Mouse (Mus musculus) gastrocnemius, adult 18-20 months (tissue): ENCODE measurements around the gene Adamts12. TPM values are rescaled to one million over a fixed set of nuclear protein-coding genes. Genes with fewer than 3 reads are reported as not detected.

ENCODE experiments used
- DNase-seq: peaks from one replicate; pipeline ENCODE4 v3.0.0; 2021; ENCODE audit warnings: low spot score
- total RNA-seq, 2 experiments: library from RNA; stranded (reverse); gene quantifications; 2 replicates each; pipeline ENCODE4 v1.2.3; 2021

The Adamts12 gene
- total RNA-seq, 2 experiments from 2014 or later, result 1.4 to 1.9 TPM

GRCm38 (mm10) chr15:11287780-11288179, 223.2 kb downstream of the Adamts12 start:
- DNase-seq, result no peak

GRCm38 (mm10) chr15:11292246-11292645, 227.7 kb downstream of the Adamts12 start:
- DNase-seq, result no peak

GRCm38 (mm10) chr15:11295016-11295415, 230.4 kb downstream of the Adamts12 start:
- DNase-seq, result no peak

GRCm38 (mm10) chr15:11297960-11298359, 233.4 kb downstream of the Adamts12 start:
- DNase-seq, result no peak

- no peak for DNase-seq
Observed at GRCm38 (mm10) chr15:11317077-11317476, 252.5 kb downstream of the Adamts12 start.

GRCm38 (mm10) chr15:11320481-11320880, 255.9 kb downstream of the Adamts12 start:
- peak; percentile 21 for DNase-seq

- DNase-seq, result no peak
Observed at GRCm38 (mm10) chr15:11339467-11340180, 275.0 kb downstream of the Adamts12 start.

GRCm38 (mm10) chr15:11355865-11356264, 291.3 kb downstream of the Adamts12 start:
- DNase-seq, result peak; percentile 5

- no peak for DNase-seq
Observed at GRCm38 (mm10) chr15:11357501-11357900, 292.9 kb downstream of the Adamts12 start.

GRCm38 (mm10) chr15:11360888-11361287, 296.3 kb downstream of the Adamts12 start:
- DNase-seq, result no peak

GRCm38 (mm10) chr15:11361824-11362223, 297.2 kb downstream of the Adamts12 start:
- no peak for DNase-seq

GRCm38 (mm10) chr15:11364112-11364511, 299.5 kb downstream of the Adamts12 start:
- no peak for DNase-seq

GRCm38 (mm10) chr15:11364795-11365194, 300.2 kb downstream of the Adamts12 start:
- DNase-seq, result peak; percentile 31

- DNase-seq, result no peak
Observed at GRCm38 (mm10) chr15:11369572-11369971, 305.0 kb downstream of the Adamts12 start.

- no peak for DNase-seq
Observed at GRCm38 (mm10) chr15:11370477-11371085, 306.0 kb downstream of the Adamts12 start.

- DNase-seq, result no peak
Observed at GRCm38 (mm10) chr15:11379431-11380086, 315.0 kb downstream of the Adamts12 start.

- peak; percentile 11 for DNase-seq
Observed at GRCm38 (mm10) chr15:11380087-11380530, 315.5 kb downstream of the Adamts12 start.

GRCm38 (mm10) chr15:11380616-11381015, 316.0 kb downstream of the Adamts12 start:
- no peak for DNase-seq

- no peak for DNase-seq
Observed at GRCm38 (mm10) chr15:11382585-11382984, 318.0 kb downstream of the Adamts12 start.

GRCm38 (mm10) chr15:11383796-11384195, 319.2 kb downstream of the Adamts12 start:
- DNase-seq, result no peak

- no peak for DNase-seq
Observed at GRCm38 (mm10) chr15:11392903-11393302, 328.3 kb downstream of the Adamts12 start.

GRCm38 (mm10) chr15:11396421-11396820, 331.8 kb downstream of the Adamts12 start:
- DNase-seq, result no peak
